Mouse (Mus musculus): ENCODE data around the gene Dlg2. TPM values are rescaled to one million over a fixed set of nuclear protein-coding genes. Genes with fewer than 3 reads are reported as not detected.

The Dlg2 gene
- polyA plus RNA-seq, 1 experiment from 2014 or later = 6.3 TPM

DNA sequence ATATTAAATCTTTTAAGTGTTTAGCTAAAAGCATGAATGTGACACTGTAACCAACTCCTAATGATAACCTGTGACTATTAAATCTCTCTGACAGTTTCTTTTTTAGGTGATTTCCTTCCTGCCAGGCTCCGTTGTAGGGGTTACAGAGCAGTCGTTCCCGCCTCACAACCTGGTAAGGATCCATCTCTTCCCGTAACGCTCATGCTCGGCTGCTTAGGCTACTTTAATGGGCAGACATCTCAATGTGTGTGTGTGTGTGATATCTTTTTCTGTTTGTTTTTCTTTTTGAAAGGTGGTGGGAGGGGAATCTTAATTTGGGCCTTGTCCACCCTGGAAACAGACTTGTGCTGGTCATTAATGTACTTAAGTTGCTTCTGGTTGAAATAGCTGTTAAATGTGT, 32.3 kb upstream of the Dlg2 start:
- H3K27me3 ChIP-seq (replicated peaks; ENCODE audit: control insufficient read depth, insufficient read depth, low read length) = no peaks in the 10 kb centered on the region
- peak overlapping the region; percentile 100 for H3K4me3 ChIP-seq (ENCODE audit: low read depth, low read length)
- peak overlapping the region; percentile 96 for H3K9ac ChIP-seq (ENCODE audit: low read length)
- peak overlapping the region; percentile 98 for H3K4me2 ChIP-seq (ENCODE audit: low read length)
- H3K4me1 ChIP-seq (replicated peaks; ENCODE audit: control insufficient read depth, insufficient read depth, low read length) = 0 out of 2 replicates have a peak, but pooled peaks cover 3% of the 10 kb centered on the region
- peaks cover 25% of the 10 kb centered on the region for H3K36me3 ChIP-seq (ENCODE audit: control insufficient read depth, insufficient read depth, low read length)
- H3K9me3 ChIP-seq (ENCODE audit: control insufficient read depth, low read length) = no peaks in the 10 kb centered on the region
- ATAC-seq (replicated peaks; ENCODE audit: low FRiP score, low TSS enrichment, low read depth) (no peak), DNase-seq (ENCODE audit: low spot score) (no peak)
- H3K27ac ChIP-seq (ENCODE audit: low read depth) = no peak overlapping the region
- 0% methylated on average over 6 of the region's 6 CpGs for WGBS

- peaks cover 8% of the 10 kb centered on the region for H3K4me1 ChIP-seq (replicated peaks; ENCODE audit: control insufficient read depth, insufficient read depth, low read length)
- peak overlapping the region; percentile 53 for H3K4me3 ChIP-seq (ENCODE audit: low read depth, low read length)
- H3K9ac ChIP-seq (ENCODE audit: low read length) = peak overlapping the region; percentile 70
- H3K36me3 ChIP-seq (ENCODE audit: control insufficient read depth, insufficient read depth, low read length) = peaks cover 32% of the 10 kb centered on the region
- WGBS = 28% methylated on average over 7 of the region's 7 CpGs
- H3K4me2 ChIP-seq (ENCODE audit: low read length) = peak overlapping the region; percentile 72
- ATAC-seq (replicated peaks; ENCODE audit: low FRiP score, low TSS enrichment, low read depth) (no peak), DNase-seq (ENCODE audit: low spot score) (no peak)
- peak overlapping the region; percentile 84 for H3K27ac ChIP-seq (ENCODE audit: low read depth)
- H3K27me3 ChIP-seq (replicated peaks; ENCODE audit: control insufficient read depth, insufficient read depth, low read length) = no peaks in the 10 kb centered on the region
- no peaks in the 10 kb centered on the region for H3K9me3 ChIP-seq (ENCODE audit: control insufficient read depth, low read length)
Measured at GRCm38 (mm10) chr7:90456149-90456844, 20.2 kb upstream of the Dlg2 start.

DNA sequence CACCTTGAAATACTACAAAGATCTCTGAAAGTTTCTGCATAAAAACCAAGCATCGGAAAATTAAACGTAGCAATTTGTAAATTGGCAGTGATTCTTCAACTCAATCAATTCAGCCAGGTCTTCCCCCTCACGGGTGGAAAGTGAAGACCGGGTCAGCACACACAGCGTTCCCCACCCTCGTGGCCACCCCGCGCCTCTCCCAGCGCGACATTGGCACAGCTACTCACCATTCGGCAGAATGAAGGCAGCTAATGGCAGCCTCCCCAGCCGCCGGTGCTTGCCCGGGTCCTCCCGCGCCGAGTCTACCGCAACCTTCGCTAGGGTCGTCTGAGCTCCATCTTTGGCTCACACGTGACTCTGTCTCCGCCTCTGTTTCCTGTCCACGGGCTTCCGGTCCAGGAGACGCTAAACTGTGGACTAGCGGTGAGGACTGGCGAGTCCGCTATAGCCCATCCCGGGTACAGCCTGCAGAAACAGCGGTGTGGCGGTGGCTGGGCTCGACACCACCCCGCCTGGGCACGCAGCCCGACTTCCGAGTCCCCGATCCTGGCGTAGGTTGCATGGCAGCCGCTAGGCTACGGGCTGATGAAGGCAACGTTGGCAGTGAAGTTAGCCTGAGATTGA, 19.5 kb upstream of the Dlg2 start, which contains the start of gene Tmem126a:
Tmem126a (minus strand) TSS at position 385 of the 624 bp plus-strand sequence.
- H3K27ac ChIP-seq (ENCODE audit: low read depth) = peak within 1 kb of the TSS; percentile 84
- peaks cover 25% of the 10 kb centered on the region for H3K36me3 ChIP-seq (ENCODE audit: control insufficient read depth, insufficient read depth, low read length)
- peak within 1 kb of the TSS; percentile 53 for H3K4me3 ChIP-seq (ENCODE audit: low read depth, low read length)
- peak within 1 kb of the TSS; percentile 70 for H3K9ac ChIP-seq (ENCODE audit: low read length)
- H3K4me1 ChIP-seq (replicated peaks; ENCODE audit: control insufficient read depth, insufficient read depth, low read length) = peaks cover 8% of the 10 kb centered on the region
- DNase-seq (ENCODE audit: low spot score) (peak; percentile 92), ATAC-seq (replicated peaks; ENCODE audit: low FRiP score, low TSS enrichment, low read depth) (peak; percentile 95)
- H3K9me3 ChIP-seq (ENCODE audit: control insufficient read depth, low read length) = no peaks in the 10 kb centered on the region
- under 1% methylated on average over 41 of the region's 41 CpGs for WGBS
- no peaks in the 10 kb centered on the region for H3K27me3 ChIP-seq (replicated peaks; ENCODE audit: control insufficient read depth, insufficient read depth, low read length)
- peak within 1 kb of the TSS; percentile 72 for H3K4me2 ChIP-seq (ENCODE audit: low read length)

DNA sequence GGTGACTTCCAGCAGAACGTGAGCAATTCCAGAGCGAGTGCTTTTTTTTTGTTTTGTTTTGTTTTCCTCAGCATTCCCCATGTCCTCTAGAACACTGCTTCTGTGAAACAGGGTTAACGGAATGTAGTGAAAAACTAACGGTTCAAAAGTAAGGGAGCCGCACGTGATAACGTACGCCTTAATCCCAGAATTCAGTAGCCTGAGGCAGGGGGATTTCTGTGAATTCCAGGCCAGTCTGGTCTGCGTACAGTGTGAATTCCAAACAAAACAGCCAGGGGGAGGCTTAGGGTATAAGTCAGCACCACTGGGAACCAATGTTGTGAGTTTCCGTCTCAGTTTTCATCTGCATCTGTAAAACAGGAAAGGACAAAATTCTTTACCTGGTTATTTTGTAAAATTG, 19.0 kb upstream of the Dlg2 start:
- no peak for DNase-seq (ENCODE audit: low spot score)
- H3K9ac ChIP-seq (ENCODE audit: low read length) = peak overlapping the region; percentile 70
- peaks cover 8% of the 10 kb centered on the region for H3K4me1 ChIP-seq (replicated peaks; ENCODE audit: control insufficient read depth, insufficient read depth, low read length)
- 16% methylated on average over 10 of the region's 10 CpGs for WGBS
- no peaks in the 10 kb centered on the region for H3K27me3 ChIP-seq (replicated peaks; ENCODE audit: control insufficient read depth, insufficient read depth, low read length)
- no peaks in the 10 kb centered on the region for H3K9me3 ChIP-seq (ENCODE audit: control insufficient read depth, low read length)
- H3K4me3 ChIP-seq (ENCODE audit: low read depth, low read length) = peak overlapping the region; percentile 53
- ATAC-seq (replicated peaks; ENCODE audit: low FRiP score, low TSS enrichment, low read depth) = peak; percentile 48
- peak overlapping the region; percentile 84 for H3K27ac ChIP-seq (ENCODE audit: low read depth)
- H3K36me3 ChIP-seq (ENCODE audit: control insufficient read depth, insufficient read depth, low read length) = peaks cover 21% of the 10 kb centered on the region
- H3K4me2 ChIP-seq (ENCODE audit: low read length) = peak overlapping the region; percentile 72

DNA sequence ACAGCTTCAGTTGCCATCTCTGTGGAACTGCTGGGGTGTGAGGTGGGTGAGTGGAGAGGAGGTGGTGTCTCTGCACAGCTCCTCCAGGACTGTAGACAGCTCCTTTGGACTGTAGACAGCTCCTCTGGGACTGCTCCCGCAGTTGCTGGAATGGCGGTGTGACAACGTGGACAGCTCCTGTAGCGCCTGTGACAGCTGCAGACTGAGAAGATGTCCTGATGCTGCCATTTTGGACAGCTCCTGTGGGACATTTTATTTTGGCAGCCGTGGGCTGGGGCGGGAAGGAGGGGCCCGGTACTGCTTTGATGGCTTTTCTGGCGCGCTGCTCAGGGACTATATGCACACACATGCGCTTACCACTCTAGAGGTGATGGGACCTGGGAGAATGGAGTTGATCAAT, 16.1 kb upstream of the Dlg2 start:
- H3K4me3 ChIP-seq (ENCODE audit: low read depth, low read length) = no peak overlapping the region
- no peaks in the 10 kb centered on the region for H3K27me3 ChIP-seq (replicated peaks; ENCODE audit: control insufficient read depth, insufficient read depth, low read length)
- H3K9ac ChIP-seq (ENCODE audit: low read length) = no peak overlapping the region
- no peaks in the 10 kb centered on the region for H3K36me3 ChIP-seq (ENCODE audit: control insufficient read depth, insufficient read depth, low read length)
- H3K4me2 ChIP-seq (ENCODE audit: low read length) = no peak overlapping the region
- H3K27ac ChIP-seq (ENCODE audit: low read depth) = no peak overlapping the region
- DNase-seq (ENCODE audit: low spot score) = no peak
- ATAC-seq (replicated peaks; ENCODE audit: low FRiP score, low TSS enrichment, low read depth) = no peak
- peaks cover 8% of the 10 kb centered on the region for H3K4me1 ChIP-seq (replicated peaks; ENCODE audit: control insufficient read depth, insufficient read depth, low read length)
- H3K9me3 ChIP-seq (ENCODE audit: control insufficient read depth, low read length) = no peaks in the 10 kb centered on the region
- 46% methylated on average over 10 of the region's 10 CpGs for WGBS

DNA sequence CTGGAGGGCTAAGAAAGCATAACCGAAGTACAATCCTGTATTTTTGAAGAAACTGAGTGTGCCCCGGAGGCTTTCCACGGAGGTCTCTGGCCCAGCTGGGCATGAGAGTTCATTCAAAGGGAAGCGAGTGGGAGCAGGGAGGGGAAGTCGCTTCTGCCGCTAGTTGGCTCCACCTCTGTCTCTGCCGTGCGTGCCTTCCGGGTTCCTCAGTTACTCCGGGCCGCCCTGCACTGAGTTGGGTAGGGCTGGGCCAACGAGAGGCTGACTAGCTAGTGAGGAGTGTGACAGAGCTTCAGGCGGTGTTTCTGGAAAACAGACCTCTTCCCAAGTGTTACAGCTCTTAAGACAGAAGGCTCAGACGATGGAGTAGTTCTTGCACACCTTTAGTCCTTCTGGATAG, 15.5 kb upstream of the Dlg2 start:
- no peak for ATAC-seq (replicated peaks; ENCODE audit: low FRiP score, low TSS enrichment, low read depth)
- H3K4me1 ChIP-seq (replicated peaks; ENCODE audit: control insufficient read depth, insufficient read depth, low read length) = peaks cover 5% of the 10 kb centered on the region
- H3K9ac ChIP-seq (ENCODE audit: low read length) = no peak overlapping the region
- no peaks in the 10 kb centered on the region for H3K27me3 ChIP-seq (replicated peaks; ENCODE audit: control insufficient read depth, insufficient read depth, low read length)
- no peaks in the 10 kb centered on the region for H3K36me3 ChIP-seq (ENCODE audit: control insufficient read depth, insufficient read depth, low read length)
- H3K9me3 ChIP-seq (ENCODE audit: control insufficient read depth, low read length) = no peaks in the 10 kb centered on the region
- DNase-seq (ENCODE audit: low spot score) = peak; percentile 56
- no peak overlapping the region for H3K4me3 ChIP-seq (ENCODE audit: low read depth, low read length)
- H3K27ac ChIP-seq (ENCODE audit: low read depth) = no peak overlapping the region
- no peak overlapping the region for H3K4me2 ChIP-seq (ENCODE audit: low read length)
- 20% methylated on average over 14 of the region's 14 CpGs for WGBS

GRCm38 (mm10) chr7:90461441-90461840, 15.0 kb upstream of the Dlg2 start:
- Histone ChIP-seq H3K9me3 (ENCODE audit: control insufficient read depth, low read length) (no peaks in the 10 kb centered on the region), H3K36me3 (ENCODE audit: control insufficient read depth, insufficient read depth, low read length) (no peaks in the 10 kb centered on the region), H3K4me1 (replicated peaks; ENCODE audit: control insufficient read depth, insufficient read depth, low read length) (no peaks in the 10 kb centered on the region), H3K9ac (ENCODE audit: low read length) (no peak overlapping the region), H3K27me3 (replicated peaks; ENCODE audit: control insufficient read depth, insufficient read depth, low read length) (no peaks in the 10 kb centered on the region), H3K4me2 (ENCODE audit: low read length) (no peak overlapping the region), H3K27ac (ENCODE audit: low read depth) (no peak overlapping the region), H3K4me3 (ENCODE audit: low read depth, low read length) (no peak overlapping the region)
- DNase-seq (ENCODE audit: low spot score) (no peak), ATAC-seq (replicated peaks; ENCODE audit: low FRiP score, low TSS enrichment, low read depth) (no peak)
- 91% methylated on average over 5 of the region's 5 CpGs for WGBS

- ATAC-seq (replicated peaks; ENCODE audit: low FRiP score, low TSS enrichment, low read depth) = no peak
- WGBS = 73% methylated on average over 2 of the region's 2 CpGs
- Histone ChIP-seq H3K4me3 (ENCODE audit: low read depth, low read length) (no peak overlapping the region), H3K27ac (ENCODE audit: low read depth) (no peak overlapping the region), H3K4me2 (ENCODE audit: low read length) (no peak overlapping the region), H3K4me1 (replicated peaks; ENCODE audit: control insufficient read depth, insufficient read depth, low read length) (peaks cover 9% of the 10 kb centered on the region; the same call in 1 of the 2 replicates), H3K9me3 (ENCODE audit: control insufficient read depth, low read length) (no peaks in the 10 kb centered on the region), H3K36me3 (ENCODE audit: control insufficient read depth, insufficient read depth, low read length) (peaks cover 13% of the 10 kb centered on the region), H3K9ac (ENCODE audit: low read length) (no peak overlapping the region), H3K27me3 (replicated peaks; ENCODE audit: control insufficient read depth, insufficient read depth, low read length) (peaks cover 6% of the 10 kb centered on the region; the same call in 1 of the 2 replicates)
- no peak for DNase-seq (ENCODE audit: low spot score)
Measured at GRCm38 (mm10) chr7:90473511-90473910, 3.0 kb upstream of the Dlg2 start.

All from intestine, embryonic 14.5 days (tissue).